Mouse (Mus musculus): Measurements from ENCODE around the gene Bank1. TPM values are rescaled to one million over a fixed set of nuclear protein-coding genes. Genes with fewer than 3 reads are reported as not detected.

Bank1 gene
- polyA plus RNA-seq, 1 experiment: 1.4 TPM

- Histone ChIP-seq H3K27ac (ENCODE audit: control insufficient read depth, insufficient read depth, low read length) (no peak overlapping the region), H3K4me3 (ENCODE audit: control insufficient read depth, insufficient read depth, low read length) (no peak overlapping the region), H3K36me3 (ENCODE audit: control insufficient read depth, insufficient read depth, low read length) (no peaks in the 10 kb centered on the region), H3K4me1 (replicated peaks; ENCODE audit: control insufficient read depth, insufficient read depth, low read length) (0 out of 2 replicates have a peak, but pooled peaks cover 2% of the 10 kb centered on the region), H3K27me3 (ENCODE audit: control insufficient read depth, insufficient read depth, low read length) (no peaks in the 10 kb centered on the region)
- DNase-seq: no peak
- no peak for TF ChIP-seq CTCF (IDR thresholded peaks at IDR 0.05; ENCODE audit: borderline replicate concordance, control insufficient read depth, extremely low read depth, insufficient read depth, low read length, poor library complexity)
- TF ChIP-seq POLR2A (IDR thresholded peaks at IDR 0.05; ENCODE audit: control insufficient read depth, extremely low read depth, insufficient read depth, low read length, poor library complexity): no peak
- 79% methylated on average over 5 of the region's 5 CpGs for WGBS
These were observed 241.8 kb downstream of the Bank1 start for GRCm38 (mm10) chr3:136084066-136084465.

GRCm38 (mm10) chr3:136081264-136081663, 244.6 kb downstream of the Bank1 start:
- Histone ChIP-seq H3K36me3 (ENCODE audit: control insufficient read depth, insufficient read depth, low read length) (no peaks in the 10 kb centered on the region), H3K27ac (ENCODE audit: control insufficient read depth, insufficient read depth, low read length) (no peak overlapping the region), H3K4me3 (ENCODE audit: control insufficient read depth, insufficient read depth, low read length) (no peak overlapping the region), H3K27me3 (ENCODE audit: control insufficient read depth, insufficient read depth, low read length) (no peaks in the 10 kb centered on the region), H3K4me1 (replicated peaks; ENCODE audit: control insufficient read depth, insufficient read depth, low read length) (no peaks in the 10 kb centered on the region)
- DNase-seq: no peak
- no peak for TF ChIP-seq POLR2A (IDR thresholded peaks at IDR 0.05; ENCODE audit: control insufficient read depth, extremely low read depth, insufficient read depth, low read length, poor library complexity)
- no peak for TF ChIP-seq CTCF (IDR thresholded peaks at IDR 0.05; ENCODE audit: borderline replicate concordance, control insufficient read depth, extremely low read depth, insufficient read depth, low read length, poor library complexity)
- WGBS: 94% methylated on average over 1 of the region's 1 CpGs

GRCm38 (mm10) chr3:136078535-136078934, 247.3 kb downstream of the Bank1 start:
- Histone ChIP-seq H3K36me3 (ENCODE audit: control insufficient read depth, insufficient read depth, low read length) (no peaks in the 10 kb centered on the region), H3K27ac (ENCODE audit: control insufficient read depth, insufficient read depth, low read length) (no peak overlapping the region), H3K4me1 (replicated peaks; ENCODE audit: control insufficient read depth, insufficient read depth, low read length) (no peaks in the 10 kb centered on the region), H3K27me3 (ENCODE audit: control insufficient read depth, insufficient read depth, low read length) (no peaks in the 10 kb centered on the region), H3K4me3 (ENCODE audit: control insufficient read depth, insufficient read depth, low read length) (no peak overlapping the region)
- no peak for DNase-seq
- WGBS: 88% methylated on average over 2 of the region's 2 CpGs
- TF ChIP-seq POLR2A (IDR thresholded peaks at IDR 0.05; ENCODE audit: control insufficient read depth, extremely low read depth, insufficient read depth, low read length, poor library complexity) (no peak), CTCF (IDR thresholded peaks at IDR 0.05; ENCODE audit: borderline replicate concordance, control insufficient read depth, extremely low read depth, insufficient read depth, low read length, poor library complexity) (no peak)

GRCm38 (mm10) chr3:136070394-136070793, 255.5 kb downstream of the Bank1 start:
- Histone ChIP-seq H3K4me3 (ENCODE audit: control insufficient read depth, insufficient read depth, low read length) (no peak overlapping the region), H3K27me3 (ENCODE audit: control insufficient read depth, insufficient read depth, low read length) (no peaks in the 10 kb centered on the region), H3K27ac (ENCODE audit: control insufficient read depth, insufficient read depth, low read length) (no peak overlapping the region), H3K4me1 (replicated peaks; ENCODE audit: control insufficient read depth, insufficient read depth, low read length) (no peaks in the 10 kb centered on the region), H3K36me3 (ENCODE audit: control insufficient read depth, insufficient read depth, low read length) (no peaks in the 10 kb centered on the region)
- DNase-seq: no peak
- TF ChIP-seq CTCF (IDR thresholded peaks at IDR 0.05; ENCODE audit: borderline replicate concordance, control insufficient read depth, extremely low read depth, insufficient read depth, low read length, poor library complexity): no peak
- no peak for TF ChIP-seq POLR2A (IDR thresholded peaks at IDR 0.05; ENCODE audit: control insufficient read depth, extremely low read depth, insufficient read depth, low read length, poor library complexity)
- 48% methylated on average over 3 of the region's 3 CpGs for WGBS

GRCm38 (mm10) chr3:136061907-136062306, 264.0 kb downstream of the Bank1 start:
- 9% methylated on average over 2 of the region's 2 CpGs for WGBS
- no peak for DNase-seq
- Histone ChIP-seq H3K27me3 (ENCODE audit: control insufficient read depth, insufficient read depth, low read length) (no peaks in the 10 kb centered on the region), H3K4me1 (replicated peaks; ENCODE audit: control insufficient read depth, insufficient read depth, low read length) (no peaks in the 10 kb centered on the region), H3K36me3 (ENCODE audit: control insufficient read depth, insufficient read depth, low read length) (no peaks in the 10 kb centered on the region), H3K4me3 (ENCODE audit: control insufficient read depth, insufficient read depth, low read length) (no peak overlapping the region), H3K27ac (ENCODE audit: control insufficient read depth, insufficient read depth, low read length) (no peak overlapping the region)
- no peak for TF ChIP-seq CTCF (IDR thresholded peaks at IDR 0.05; ENCODE audit: borderline replicate concordance, control insufficient read depth, extremely low read depth, insufficient read depth, low read length, poor library complexity)
- no peak for TF ChIP-seq POLR2A (IDR thresholded peaks at IDR 0.05; ENCODE audit: control insufficient read depth, extremely low read depth, insufficient read depth, low read length, poor library complexity)

GRCm38 (mm10) chr3:136050635-136051034, 275.2 kb downstream of the Bank1 start:
- TF ChIP-seq POLR2A (IDR thresholded peaks at IDR 0.05; ENCODE audit: control insufficient read depth, extremely low read depth, insufficient read depth, low read length, poor library complexity): no peak
- no peak for TF ChIP-seq CTCF (IDR thresholded peaks at IDR 0.05; ENCODE audit: borderline replicate concordance, control insufficient read depth, extremely low read depth, insufficient read depth, low read length, poor library complexity)
- DNase-seq: no peak
- Histone ChIP-seq H3K4me1 (replicated peaks; ENCODE audit: control insufficient read depth, insufficient read depth, low read length) (no peaks in the 10 kb centered on the region), H3K4me3 (ENCODE audit: control insufficient read depth, insufficient read depth, low read length) (no peak overlapping the region), H3K27me3 (ENCODE audit: control insufficient read depth, insufficient read depth, low read length) (no peaks in the 10 kb centered on the region), H3K36me3 (ENCODE audit: control insufficient read depth, insufficient read depth, low read length) (no peaks in the 10 kb centered on the region), H3K27ac (ENCODE audit: control insufficient read depth, insufficient read depth, low read length) (no peak overlapping the region)
- 62% methylated on average over 3 of the region's 3 CpGs for WGBS

- TF ChIP-seq CTCF (IDR thresholded peaks at IDR 0.05; ENCODE audit: borderline replicate concordance, control insufficient read depth, extremely low read depth, insufficient read depth, low read length, poor library complexity): no peak
- no peak for TF ChIP-seq POLR2A (IDR thresholded peaks at IDR 0.05; ENCODE audit: control insufficient read depth, extremely low read depth, insufficient read depth, low read length, poor library complexity)
- 80% methylated on average over 6 of the region's 6 CpGs for WGBS
- Histone ChIP-seq H3K36me3 (ENCODE audit: control insufficient read depth, insufficient read depth, low read length) (no peaks in the 10 kb centered on the region), H3K4me1 (replicated peaks; ENCODE audit: control insufficient read depth, insufficient read depth, low read length) (no peaks in the 10 kb centered on the region), H3K27ac (ENCODE audit: control insufficient read depth, insufficient read depth, low read length) (no peak overlapping the region), H3K27me3 (ENCODE audit: control insufficient read depth, insufficient read depth, low read length) (no peaks in the 10 kb centered on the region), H3K4me3 (ENCODE audit: control insufficient read depth, insufficient read depth, low read length) (no peak overlapping the region)
- no peak for DNase-seq
These were observed 275.7 kb downstream of the Bank1 start for GRCm38 (mm10) chr3:136050215-136050614.
